Mouse (Mus musculus): ENCODE data around the gene Gramd1b. TPM values are rescaled to one million over a fixed set of nuclear protein-coding genes. Genes with fewer than 3 reads are reported as not detected.

The Gramd1b gene
- polyA plus RNA-seq, 1 experiment from 2014 or later, result 7.3 TPM

DNA sequence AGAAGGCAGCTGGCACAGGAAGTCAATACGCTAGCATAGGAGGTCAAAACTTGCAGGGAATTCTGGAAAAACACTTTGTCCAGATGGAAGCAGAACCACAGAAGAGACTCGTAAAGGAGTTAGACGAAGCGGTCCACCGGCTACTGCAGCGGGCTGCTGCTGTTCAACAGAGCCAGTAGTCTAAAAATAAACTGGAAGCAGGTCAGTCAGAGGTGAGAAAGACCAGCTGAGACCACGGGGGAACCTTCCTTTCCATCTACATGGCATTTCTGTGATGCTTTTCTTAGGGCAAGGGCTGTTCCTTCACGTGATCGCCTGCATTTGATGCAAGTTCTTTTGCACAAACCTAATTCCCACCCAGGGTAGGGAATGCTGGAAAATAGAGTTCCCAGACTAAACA is 285.7 kb downstream of the Gramd1b start:
- WGBS, result 40% methylated on average over 9 of the region's 9 CpGs
- Histone ChIP-seq H3K27ac (ENCODE audit: low read length) (no peak overlapping the region), H3K4me2 (replicated peaks; ENCODE audit: low read depth, low read length) (no peak overlapping the region), H3K9me3 (ENCODE audit: control insufficient read depth, low read depth, low read length) (no peaks in the 10 kb centered on the region), H3K9ac (replicated peaks; ENCODE audit: low read depth, low read length) (no peak overlapping the region), H3K36me3 (ENCODE audit: control insufficient read depth, insufficient read depth, low read length) (no peaks in the 10 kb centered on the region), H3K4me1 (ENCODE audit: control insufficient read depth, insufficient read depth, low read length) (peaks cover 12% of the 10 kb centered on the region; the same call in 1 of the 2 replicates), H3K27me3 (ENCODE audit: control insufficient read depth, insufficient read depth, low read length) (no peaks in the 10 kb centered on the region), H3K4me3 (ENCODE audit: low read depth, low read length) (no peak overlapping the region)
- no peak for ATAC-seq (ENCODE audit: insufficient number of reproducible peaks, insufficient read depth, low FRiP score, low read depth)

Other genes starting within 250 kb of the Gramd1b start
- not detected in 2 replicates for gene Gm21915, start 139.2 kb upstream of the Gramd1b start, polyA plus RNA-seq (2014; fragmentation: Nextera tagmentation; extraction: Ambion mirVana)
- 40.9 and 42.9 TPM in 2 replicates for gene Clmp, start 154.6 kb upstream of the Gramd1b start, polyA plus RNA-seq (2014; fragmentation: Nextera tagmentation; extraction: Ambion mirVana)

Data from stomach, embryonic 14.5 days (tissue).